Mouse (Mus musculus): ENCODE data around the gene Jmjd1c.

DNA sequence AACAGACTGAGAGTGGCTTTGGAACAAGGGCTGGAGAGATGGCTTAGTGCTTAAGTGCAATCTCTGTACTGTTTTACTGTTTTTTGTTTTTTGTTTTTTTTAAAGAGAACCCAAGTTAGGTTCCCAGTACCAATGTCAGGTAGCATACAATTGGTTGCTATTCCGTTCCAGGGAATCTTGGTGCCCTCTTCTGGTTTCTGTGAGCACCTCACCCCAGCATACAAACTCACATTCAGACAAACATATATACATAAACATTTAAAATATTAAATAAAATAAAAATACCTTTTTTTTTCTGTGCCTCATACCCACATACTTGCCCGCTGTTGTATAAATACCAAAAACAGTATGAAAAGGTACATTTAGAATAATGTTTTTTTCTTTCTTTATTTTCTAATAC is 38.4 kb downstream of the Jmjd1c start:
- TF ChIP-seq CTCF (IDR thresholded peaks at IDR 0.05; ENCODE audit: control insufficient read depth, insufficient read depth, insufficient read length) (no peak), USF1 (IDR thresholded peaks at IDR 0.05; ENCODE audit: low read depth) (no peak), CEBPB (IDR thresholded peaks at IDR 0.05; ENCODE audit: low read depth) (no peak), FOSL1 (IDR thresholded peaks at IDR 0.05; ENCODE audit: insufficient read depth, low read length, poor library complexity, severe bottlenecking) (no peak)
